Mouse (Mus musculus): ENCODE measurements around the gene Tmem211. TPM values are rescaled to one million over a fixed set of nuclear protein-coding genes. Genes with fewer than 3 reads are reported as not detected.

The Tmem211 gene
- total RNA-seq, 2 experiments from 2014 or later: 0.18 TPM; not detected in 1

- no peak for DNase-seq (ENCODE audit: low spot score in 2 of 2)
These were observed 14.4 kb upstream of the Tmem211 start for GRCm38 (mm10) chr5:113212156-113212835.

DNA sequence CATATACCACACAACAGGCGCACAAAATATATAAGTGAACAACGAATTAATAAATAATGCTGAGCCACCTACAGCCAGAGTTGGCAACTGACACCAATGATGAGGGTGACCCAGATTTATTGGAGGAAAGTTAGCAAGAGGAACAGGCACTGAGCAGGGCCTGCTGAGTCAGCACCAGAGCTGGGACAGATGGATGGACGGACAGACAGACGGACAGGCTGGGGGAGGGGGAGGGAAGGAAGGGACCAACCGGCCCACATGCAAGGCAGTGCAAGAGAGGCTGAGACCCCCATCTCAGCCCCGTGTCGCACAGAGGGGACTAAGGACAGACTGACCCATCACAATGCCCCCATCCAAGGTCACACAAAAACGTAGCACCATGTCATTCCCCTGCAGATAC, 12.7 kb upstream of the Tmem211 start:
- DNase-seq (ENCODE audit: low spot score in 2 of 2): no peak

GRCm38 (mm10) chr5:113214455-113214854, 12.3 kb upstream of the Tmem211 start:
- DNase-seq (ENCODE audit: low spot score in 2 of 2): peak in 1 of 2 experiments; percentile 20

GRCm38 (mm10) chr5:113215610-113216011, 11.1 kb upstream of the Tmem211 start:
- no peak for DNase-seq (ENCODE audit: low spot score in 2 of 2)

- peak in 1 of 2 experiments; percentile 16 for DNase-seq (ENCODE audit: low spot score in 2 of 2)
These were observed 10.3 kb upstream of the Tmem211 start for GRCm38 (mm10) chr5:113216328-113216960.

- no peak for DNase-seq (ENCODE audit: low spot score in 2 of 2)
These were observed 9.6 kb upstream of the Tmem211 start for GRCm38 (mm10) chr5:113217076-113217475.

GRCm38 (mm10) chr5:113218617-113219235, 8.0 kb upstream of the Tmem211 start:
- DNase-seq (ENCODE audit: low spot score in 2 of 2): no peak

GRCm38 (mm10) chr5:113219450-113219849, 7.3 kb upstream of the Tmem211 start:
- DNase-seq (ENCODE audit: low spot score in 2 of 2): no peak

GRCm38 (mm10) chr5:113219876-113220275, 6.8 kb upstream of the Tmem211 start:
- DNase-seq (ENCODE audit: low spot score in 2 of 2): no peak

- DNase-seq (ENCODE audit: low spot score in 2 of 2): no peak
These were observed 6.1 kb upstream of the Tmem211 start for GRCm38 (mm10) chr5:113220383-113221146.

DNA sequence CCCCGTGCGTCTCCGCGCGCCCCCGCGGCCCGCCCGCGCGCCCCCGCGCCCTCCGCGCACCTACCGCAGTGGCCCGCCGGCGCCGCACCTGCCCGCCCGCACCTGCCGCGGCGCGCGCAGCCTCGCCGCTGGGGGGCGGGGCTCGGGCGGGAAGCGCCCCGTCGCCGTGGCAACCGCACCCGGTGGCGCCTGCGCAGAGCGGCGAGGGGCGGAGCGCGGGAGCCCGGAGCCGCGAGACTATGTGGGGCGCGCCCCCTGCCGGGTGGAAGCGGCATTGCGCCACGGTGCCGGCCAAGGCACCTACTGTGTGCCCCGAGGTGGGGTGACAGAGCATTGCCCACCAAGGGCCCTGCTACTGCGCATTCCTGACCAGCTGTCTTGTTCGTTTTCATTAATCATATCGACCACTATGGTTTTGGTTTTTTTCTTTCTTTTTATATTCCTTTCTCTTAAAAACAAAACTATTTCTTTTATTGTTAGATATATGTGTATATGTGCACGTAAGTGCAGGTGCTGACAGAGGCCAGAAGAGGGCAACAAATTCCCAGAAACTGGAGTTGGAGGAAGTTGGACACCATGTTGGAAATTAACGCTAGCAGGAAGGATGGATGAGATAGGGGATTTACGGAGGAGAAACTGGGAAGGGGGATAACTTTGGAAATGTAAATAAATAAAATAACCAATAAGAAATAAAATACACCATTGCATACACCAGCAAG, 5.4 kb upstream of the Tmem211 start, which contains the start of gene 2900026A02Rik:
TSS of gene 2900026A02Rik (minus strand) at position 90 of the 719 bp plus-strand sequence.
- peak; percentile 83 to 88 for DNase-seq (ENCODE audit: low spot score in 2 of 2)

- DNase-seq (ENCODE audit: low spot score in 2 of 2): no peak
These were observed 2.8 kb upstream of the Tmem211 start for GRCm38 (mm10) chr5:113223888-113224287.

DNA sequence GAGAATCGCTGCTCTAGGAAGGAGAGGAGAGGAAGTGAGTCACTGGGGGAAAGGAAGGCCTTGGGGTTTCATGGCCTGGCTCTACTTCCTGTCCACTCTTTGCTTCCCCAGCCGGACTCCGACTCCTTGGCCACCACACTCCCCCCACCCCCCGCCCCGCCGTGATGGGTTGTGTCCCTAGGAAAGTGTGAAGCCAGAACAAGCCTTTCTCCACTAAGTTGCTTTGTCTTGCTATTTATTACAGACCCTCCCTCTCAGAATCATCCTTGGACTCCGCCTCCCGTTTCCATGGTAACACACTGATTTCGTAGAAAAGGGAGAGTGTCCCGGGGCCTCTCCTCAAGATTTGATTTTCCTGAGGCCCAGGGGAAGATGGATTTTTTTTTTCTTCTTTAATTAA, 1.4 kb upstream of the Tmem211 start:
- no peak for DNase-seq (ENCODE audit: low spot score in 2 of 2)

GRCm38 (mm10) chr5:113225686-113226435, 848 bp upstream of the Tmem211 start:
- DNase-seq (ENCODE audit: low spot score in 2 of 2): no peak

GRCm38 (mm10) chr5:113230196-113230595, 3.5 kb downstream of the Tmem211 start:
- no peak for DNase-seq (ENCODE audit: low spot score in 2 of 2)

- DNase-seq (ENCODE audit: low spot score in 2 of 2): no peak
These were observed 22.7 kb downstream of the Tmem211 start for GRCm38 (mm10) chr5:113249263-113249930.

DNA sequence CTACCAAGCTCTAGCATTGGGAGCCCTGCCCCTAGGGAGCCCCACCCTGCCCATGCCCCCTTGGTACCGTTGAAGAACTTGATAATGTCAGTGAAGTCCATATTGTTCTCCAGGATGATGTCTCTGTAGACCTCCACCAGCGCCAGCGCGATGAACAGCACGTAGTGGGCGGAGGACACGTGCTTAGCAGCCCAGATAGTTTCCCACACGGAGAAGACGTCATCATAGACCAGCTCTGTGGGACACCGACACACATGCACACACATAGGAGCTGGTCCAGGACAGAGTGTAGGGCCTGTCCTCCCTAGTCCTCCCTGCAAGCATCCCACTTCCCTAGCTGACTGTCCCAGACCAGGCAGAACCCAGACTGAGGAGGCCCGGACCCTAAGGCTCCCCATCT, 24.1 kb downstream of the Tmem211 start:
- no peak for DNase-seq (ENCODE audit: low spot score in 2 of 2)

DNA sequence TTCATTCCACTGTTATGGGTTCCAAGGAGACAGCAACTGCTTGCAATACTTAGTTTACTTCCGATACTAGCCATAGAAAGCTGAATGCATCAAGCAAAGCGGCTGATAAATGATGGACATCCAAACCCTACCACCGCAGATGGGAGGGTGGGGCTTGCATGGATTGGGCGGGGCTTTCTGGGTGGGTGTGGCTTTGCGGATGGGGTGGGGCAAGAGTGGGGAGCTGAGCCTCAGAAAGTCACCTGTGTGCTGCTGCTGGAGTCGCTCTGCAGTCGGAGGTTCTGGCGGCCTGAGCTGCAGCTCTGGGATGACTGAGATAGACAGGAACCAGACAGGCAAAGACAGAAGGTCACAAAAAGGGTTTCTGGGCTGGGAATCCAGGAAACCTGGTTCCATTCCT, 38.9 kb downstream of the Tmem211 start:
- no peak for DNase-seq (ENCODE audit: low spot score in 2 of 2)

DNA sequence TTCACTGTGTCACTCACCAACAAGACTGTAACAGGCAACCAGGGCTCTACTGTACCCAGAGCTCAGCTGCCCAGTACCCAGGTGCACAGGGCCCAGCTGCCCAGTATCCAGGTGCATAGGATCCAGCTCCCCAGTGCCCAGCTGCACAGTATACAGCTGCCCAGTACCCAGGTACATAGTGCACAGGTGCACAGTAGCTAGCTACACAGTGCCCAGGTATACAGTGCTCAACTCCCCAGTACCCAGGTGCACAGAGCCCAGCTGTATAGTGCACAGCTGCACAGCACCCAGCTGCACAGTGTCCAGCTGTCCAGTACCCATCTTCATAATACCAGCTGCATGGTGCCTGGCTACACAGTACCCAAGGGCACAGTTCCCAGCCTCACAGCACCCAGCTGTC, 41.5 kb downstream of the Tmem211 start:
- DNase-seq (ENCODE audit: low spot score in 2 of 2): no peak

DNA sequence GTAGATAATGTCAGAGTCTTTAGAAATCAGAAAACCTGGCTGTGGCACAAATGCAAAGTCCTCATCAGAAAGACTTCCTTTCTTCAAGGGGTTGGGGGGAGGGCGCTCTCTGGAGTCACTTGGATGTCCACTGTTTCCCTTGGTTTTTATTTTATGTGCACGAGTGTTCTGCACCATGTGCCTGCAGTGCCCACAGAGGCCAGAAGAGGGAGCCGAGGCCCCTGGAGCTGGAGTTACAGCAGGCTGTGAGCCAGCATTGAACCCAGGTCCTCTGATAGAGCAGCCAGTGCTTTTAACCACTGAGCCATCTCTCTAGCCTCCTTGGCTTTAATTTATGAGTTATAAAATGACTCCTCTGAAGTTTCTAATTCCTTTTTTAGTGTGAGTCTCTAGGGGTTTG, 43.3 kb downstream of the Tmem211 start:
- no peak for DNase-seq (ENCODE audit: low spot score in 2 of 2)

Data from layer of hippocampus, postnatal 10 days (tissue).